Mouse (Mus musculus): ENCODE results near the gene Rsc1a1. TPM values are rescaled to one million over a fixed set of nuclear protein-coding genes. Genes with fewer than 3 reads are reported as not detected.

Rsc1a1 gene
- total RNA-seq (2015; ENCODE audit: low replicate concordance) (not detected in 2 replicates), total RNA-seq (2017; ENCODE audit: low replicate concordance) (not detected in 2 replicates)

DNA sequence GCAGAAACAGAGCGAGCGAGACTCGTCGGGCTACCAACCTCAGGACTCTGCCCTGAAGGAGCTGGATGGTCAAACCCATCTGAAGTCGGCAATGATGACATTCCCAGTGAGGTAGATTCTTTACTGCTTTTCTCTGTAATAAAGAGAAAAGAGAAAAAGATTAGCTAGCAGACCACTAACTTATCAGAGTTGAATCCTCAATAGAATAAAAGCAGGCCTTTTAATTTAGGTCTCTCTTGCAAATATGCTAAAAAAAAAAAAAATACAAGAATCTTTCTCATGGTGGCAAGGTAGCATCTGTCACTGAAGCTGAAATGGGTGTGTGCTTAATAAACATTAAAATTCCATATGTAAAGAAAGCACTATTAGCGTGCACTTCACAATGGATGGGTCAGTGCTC, at the start of gene Rsc1a1:
TSS of gene Rsc1a1 (minus strand) at position 101 of the 400 bp plus-strand sequence.
- ATAC-seq (replicated peaks; ENCODE audit: low FRiP score, poor library complexity, severe bottlenecking): no peak

DNA sequence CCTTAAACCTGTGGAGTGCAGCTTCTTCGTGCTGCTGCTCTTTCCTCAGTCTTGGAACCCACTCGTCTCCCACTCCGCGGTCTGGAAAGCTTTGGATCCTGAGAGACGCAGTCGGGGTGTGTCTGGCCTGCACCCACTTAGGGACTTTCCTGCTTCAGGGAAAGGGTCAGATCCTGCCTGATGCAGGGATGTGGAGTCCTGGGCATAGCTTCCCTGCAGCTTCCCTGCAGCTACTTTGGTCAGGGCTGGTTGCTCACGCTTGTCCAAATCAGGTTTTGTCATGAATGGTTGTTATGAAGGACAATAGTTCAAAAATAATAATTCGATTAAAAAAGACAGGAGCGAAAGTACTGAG, 49.8 kb upstream of the Rsc1a1 start:
- ATAC-seq (replicated peaks; ENCODE audit: low FRiP score, poor library complexity, severe bottlenecking): peak; percentile 25; the same call in 1 of the 2 replicates

DNA sequence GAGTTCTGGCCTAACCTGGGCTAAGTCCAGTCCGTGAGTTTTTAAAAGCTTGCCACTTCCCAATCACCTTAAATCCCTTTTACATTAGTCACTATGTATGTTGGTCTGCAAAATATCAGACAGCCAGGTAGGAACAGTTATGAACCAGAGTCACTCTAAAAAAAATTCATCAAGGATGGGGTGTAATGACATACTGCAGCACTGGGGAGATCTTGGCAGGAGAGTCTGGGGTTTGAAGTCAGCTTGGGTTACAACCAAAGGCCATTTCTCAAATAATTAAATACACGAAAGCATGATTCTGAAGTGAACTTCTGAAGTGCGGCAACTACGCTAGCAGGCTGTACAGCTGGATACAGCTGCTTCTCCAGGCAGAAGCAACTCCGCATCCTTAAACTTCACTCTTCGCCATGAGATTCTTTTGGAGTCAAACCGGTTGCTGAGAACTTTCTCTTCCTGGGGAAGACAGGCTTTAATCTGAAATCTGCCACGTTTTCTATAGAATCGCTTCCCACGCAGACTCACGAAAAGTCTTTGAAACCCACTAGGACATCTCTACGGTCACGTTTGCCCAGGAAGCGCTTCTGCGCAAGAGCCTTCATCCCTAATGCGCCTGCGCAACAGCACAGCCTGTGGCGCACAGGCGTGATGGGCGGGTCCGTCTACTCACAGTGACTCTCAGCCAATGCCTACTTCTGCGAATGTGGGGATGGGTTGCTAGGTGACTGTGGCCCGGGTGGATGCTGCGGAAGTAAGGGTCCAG, 49.2 kb upstream of the Rsc1a1 start:
- peak; percentile 99 for ATAC-seq (replicated peaks; ENCODE audit: low FRiP score, poor library complexity, severe bottlenecking)

DNA sequence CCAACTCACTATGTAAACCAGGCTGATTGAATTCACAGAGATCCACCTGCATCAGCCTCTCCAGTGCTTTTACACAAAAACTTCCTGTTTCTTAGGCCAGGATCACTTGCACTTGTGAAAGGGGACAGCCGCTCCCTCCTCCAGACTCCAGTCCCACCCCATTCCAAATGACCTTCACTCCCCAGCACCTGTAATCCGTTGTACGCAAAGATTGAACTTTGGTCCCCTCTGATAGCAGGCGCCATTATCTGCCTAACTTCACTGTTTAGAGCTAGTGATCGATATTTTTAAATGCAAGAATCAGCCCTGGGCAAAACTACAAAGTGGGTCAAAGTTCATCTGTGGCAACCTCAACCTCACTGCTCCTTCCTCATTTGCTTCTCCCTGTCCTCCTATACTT, 46.4 kb upstream of the Rsc1a1 start:
- ATAC-seq (replicated peaks; ENCODE audit: low FRiP score, poor library complexity, severe bottlenecking): no peak

DNA sequence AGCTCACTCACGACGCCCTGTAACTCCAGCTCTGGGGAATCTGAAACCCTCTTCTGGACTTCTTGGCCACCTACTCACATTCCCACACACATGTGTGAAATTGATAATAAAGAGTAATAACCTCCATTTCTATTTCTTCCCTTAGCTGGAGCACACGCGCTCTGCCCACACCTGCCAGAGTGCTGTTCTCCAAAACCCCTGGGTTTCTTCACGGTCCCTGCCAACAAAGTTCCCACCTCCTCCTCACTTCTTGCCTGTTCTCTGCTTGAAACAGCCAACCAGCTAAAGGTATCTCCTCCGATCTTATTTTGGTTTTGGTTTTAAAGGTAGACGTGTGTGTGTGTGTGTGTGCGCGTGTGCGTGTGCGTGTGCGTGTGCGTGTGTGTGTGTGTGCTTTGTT, 45.0 kb upstream of the Rsc1a1 start:
- ATAC-seq (replicated peaks; ENCODE audit: low FRiP score, poor library complexity, severe bottlenecking): no peak

DNA sequence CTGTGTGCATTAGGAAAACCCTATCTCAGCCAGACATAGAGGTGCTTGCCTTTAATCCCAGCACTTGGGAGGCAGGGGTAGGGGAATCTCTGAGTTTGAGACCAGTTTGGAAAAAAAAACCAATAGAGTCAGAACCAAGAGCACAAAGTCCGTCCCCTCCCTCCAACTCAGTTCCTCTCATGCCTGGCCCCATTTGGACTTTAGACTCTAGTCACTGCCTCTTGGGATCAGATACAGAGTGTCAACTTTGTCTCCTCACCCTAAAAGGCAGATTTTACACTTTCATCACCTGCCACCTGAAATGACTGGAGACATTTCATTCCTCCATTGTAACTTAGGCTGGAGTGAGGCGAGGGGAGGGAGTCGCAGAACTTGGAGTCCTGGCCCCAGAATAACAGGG, 43.9 kb upstream of the Rsc1a1 start:
- no peak for ATAC-seq (replicated peaks; ENCODE audit: low FRiP score, poor library complexity, severe bottlenecking)

DNA sequence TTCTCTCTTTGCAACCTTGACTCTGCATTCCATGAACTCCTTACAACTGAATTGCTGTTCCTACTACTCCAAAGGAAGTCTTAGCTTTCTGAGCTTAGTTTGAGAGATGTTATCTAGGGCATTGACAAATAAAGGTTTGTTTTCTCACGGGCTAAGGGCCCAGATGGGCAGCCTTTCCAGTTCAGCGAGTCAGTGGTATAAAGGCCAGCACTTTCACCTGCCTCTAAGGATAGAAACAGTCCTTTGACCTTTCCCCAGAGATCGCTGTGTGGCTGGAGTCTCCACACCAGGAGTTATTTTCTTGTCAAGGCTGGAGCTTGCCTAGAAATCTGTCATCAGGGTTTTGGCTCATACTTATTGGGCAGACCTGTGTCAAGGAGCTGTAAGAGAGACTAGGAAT, 40.3 kb upstream of the Rsc1a1 start:
- no peak for ATAC-seq (replicated peaks; ENCODE audit: low FRiP score, poor library complexity, severe bottlenecking)

DNA sequence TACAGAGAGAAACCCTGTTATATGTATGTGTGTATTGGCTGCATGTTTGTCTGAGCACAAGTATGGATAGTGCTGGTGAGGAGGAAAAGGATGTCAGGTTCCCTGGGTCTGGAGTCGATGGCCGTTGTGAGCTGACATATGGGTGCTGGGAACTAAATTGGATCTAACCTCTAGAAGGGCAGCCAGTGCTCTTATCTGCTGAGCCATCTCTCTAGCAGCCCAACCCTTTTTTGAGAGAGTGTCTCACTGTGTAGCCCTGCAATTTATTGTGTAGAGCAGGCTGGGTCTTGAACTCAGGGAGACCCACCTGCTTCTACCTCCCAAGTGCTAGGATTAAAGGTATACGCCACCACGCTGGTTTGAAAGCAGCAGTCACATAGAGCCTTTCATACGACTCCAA, 39.9 kb upstream of the Rsc1a1 start:
- ATAC-seq (replicated peaks; ENCODE audit: low FRiP score, poor library complexity, severe bottlenecking): no peak

DNA sequence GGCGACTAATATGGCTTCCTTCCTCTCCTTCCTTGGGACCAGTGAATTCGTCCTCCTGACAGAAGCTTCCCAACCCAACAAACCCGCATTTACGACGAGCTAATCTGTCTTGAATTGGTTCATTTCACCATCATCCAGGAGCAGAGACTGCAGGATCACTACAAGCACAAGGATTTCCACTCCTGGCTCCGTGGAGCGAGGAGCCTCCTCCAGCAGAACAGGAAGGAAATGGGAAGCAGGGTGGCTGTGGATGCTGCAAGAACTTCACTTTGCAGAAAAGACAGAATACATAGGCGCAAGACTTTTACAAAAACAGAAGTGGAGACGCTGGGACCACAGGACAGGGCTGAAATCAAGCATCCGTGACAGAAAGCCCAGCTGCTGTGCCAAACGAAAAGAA, 39.2 kb upstream of the Rsc1a1 start:
- no peak for ATAC-seq (replicated peaks; ENCODE audit: low FRiP score, poor library complexity, severe bottlenecking)

DNA sequence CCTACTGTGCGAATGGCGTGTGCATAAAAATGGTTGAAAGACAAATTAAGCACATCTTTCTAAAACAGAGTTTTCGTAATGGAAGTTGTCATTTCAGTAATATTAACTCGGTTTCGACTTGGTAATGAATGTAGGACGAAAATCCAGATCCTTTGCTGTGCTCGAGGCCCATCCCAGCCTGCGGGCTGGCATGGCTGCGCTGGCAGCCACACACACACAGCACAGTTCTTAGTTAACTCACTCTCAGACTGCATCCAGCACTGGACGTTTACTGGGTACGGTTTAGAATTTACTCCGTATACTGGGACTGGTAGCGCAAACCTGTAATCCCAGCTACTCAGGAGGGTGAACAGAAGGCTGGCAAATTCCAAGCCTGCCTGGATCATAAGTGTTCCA, 38.3 kb upstream of the Rsc1a1 start:
- peak; percentile 43; the same call in 1 of the 2 replicates for ATAC-seq (replicated peaks; ENCODE audit: low FRiP score, poor library complexity, severe bottlenecking)

DNA sequence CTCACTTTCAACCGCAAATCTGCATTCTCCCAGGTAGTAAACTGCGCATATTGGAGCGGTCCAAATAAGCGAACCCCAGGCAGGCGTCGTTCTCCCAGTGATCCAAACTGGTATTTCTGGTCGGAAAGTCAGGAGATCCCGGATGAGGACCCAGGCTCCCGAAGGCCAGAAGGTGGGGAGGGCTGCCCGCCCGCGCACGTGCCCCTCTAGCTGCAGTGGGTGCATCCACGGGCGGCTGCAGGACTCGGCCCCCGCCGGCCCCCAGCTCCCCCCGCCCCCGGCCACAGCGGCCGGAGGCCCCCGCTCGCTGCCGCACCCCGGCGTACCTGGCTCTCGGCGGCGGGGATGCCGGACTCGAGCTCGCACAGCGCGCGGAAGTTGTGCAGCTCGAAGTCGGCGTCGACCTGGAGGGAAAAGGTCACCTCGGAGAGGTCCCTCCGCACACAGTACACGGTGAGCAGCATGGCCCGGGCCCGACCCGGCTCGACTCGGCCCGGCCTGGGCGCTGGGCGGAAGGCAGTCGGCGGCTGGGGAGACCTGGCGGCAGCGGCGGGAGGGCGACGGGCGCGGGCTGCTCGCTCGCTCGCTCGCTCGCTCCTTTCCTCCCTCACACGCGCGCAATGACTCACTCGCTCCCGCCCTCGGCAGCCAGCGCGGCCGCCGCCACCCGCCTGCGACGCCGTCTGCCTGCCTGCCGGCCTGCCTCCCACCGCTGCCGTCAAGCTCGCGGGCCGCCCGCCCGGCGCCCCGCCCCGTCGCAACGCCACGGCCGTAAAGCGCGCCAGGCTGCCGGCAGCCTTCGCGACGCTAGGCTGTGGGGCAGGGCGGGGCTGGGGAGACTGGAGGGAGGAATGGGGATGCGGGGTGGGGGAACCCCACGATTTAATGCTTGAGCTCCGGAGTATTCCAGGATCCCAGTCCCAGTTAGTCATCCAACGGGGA, 37.6 kb upstream of the Rsc1a1 start, which contains the start of gene Ddi2:
TSS of gene Ddi2 (minus strand) at position 689 of the 942 bp plus-strand sequence.
- peak; percentile 89 for ATAC-seq (replicated peaks; ENCODE audit: low FRiP score, poor library complexity, severe bottlenecking)

DNA sequence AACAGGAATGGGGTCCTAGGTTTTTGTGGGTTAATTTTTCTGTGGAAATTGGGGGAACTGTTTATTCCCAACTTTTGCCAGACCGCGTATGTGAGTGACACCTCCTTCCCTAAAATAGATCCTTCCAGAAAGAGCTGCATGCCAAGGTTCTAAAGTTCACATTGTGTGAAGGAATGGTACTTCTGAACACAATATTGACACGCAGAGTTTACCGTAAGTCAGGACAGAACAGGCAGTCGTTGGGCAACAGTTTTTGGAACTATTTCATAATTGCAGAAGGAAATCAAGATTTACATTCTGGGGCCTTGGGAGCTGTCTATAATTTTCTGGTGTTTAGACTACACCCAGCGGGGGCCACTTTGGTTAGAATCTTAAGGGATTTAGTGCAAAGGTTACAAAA, 36.6 kb upstream of the Rsc1a1 start:
- ATAC-seq (replicated peaks; ENCODE audit: low FRiP score, poor library complexity, severe bottlenecking): no peak

DNA sequence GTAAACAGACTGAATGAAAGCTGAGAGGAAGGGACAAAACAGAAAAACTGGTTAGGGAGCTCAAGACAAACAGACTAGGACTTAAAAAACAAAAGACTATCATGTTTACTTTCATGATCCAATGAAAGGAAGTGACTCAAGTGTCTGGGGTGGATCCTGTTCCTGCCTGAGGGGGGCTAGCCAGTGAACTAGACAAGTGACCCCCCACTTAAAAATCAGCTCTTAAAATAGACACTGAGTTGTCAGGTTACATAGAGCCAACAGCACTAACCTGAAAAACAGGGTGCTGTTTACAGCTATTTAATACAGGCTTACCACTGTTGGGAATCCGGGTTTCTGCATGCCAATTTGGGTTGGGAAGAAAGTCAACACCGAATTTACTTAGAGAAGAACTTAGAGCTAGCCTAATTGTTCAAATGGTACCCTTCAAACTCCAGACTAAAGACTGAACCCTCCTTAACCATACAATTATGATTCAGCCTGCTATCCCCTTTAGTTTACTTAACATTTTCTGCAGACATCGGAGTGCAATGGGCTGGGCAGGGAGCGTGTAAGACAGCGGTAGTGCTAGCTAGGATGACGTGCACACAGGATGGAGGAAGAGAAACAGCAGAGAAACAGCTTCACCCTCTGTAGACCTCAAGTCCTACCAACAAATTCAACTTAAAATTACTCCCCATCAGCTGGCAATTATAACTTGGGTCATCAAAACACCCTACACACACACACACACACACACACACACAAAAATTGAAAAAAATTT, 35.5 kb upstream of the Rsc1a1 start:
- no peak for ATAC-seq (replicated peaks; ENCODE audit: low FRiP score, poor library complexity, severe bottlenecking)

DNA sequence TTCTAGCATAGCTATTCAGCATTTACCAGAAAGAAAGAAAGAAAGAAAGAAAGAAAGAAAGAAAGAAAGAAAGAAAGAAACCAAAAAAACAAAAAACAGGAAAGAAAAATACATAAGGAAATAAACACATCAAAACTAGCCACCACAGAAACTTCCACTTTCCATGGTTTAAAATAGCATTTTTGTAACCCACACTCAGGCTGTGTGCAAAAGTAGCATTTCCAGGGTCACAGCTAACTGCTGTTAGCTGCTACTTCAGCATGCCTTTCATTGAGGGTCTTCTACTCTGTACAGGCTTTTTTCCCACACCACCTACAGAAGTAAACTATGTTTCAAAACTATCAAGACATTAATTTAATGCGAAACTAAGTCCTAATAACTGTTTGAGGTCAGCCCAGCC, 33.9 kb upstream of the Rsc1a1 start:
- no peak for ATAC-seq (replicated peaks; ENCODE audit: low FRiP score, poor library complexity, severe bottlenecking)

DNA sequence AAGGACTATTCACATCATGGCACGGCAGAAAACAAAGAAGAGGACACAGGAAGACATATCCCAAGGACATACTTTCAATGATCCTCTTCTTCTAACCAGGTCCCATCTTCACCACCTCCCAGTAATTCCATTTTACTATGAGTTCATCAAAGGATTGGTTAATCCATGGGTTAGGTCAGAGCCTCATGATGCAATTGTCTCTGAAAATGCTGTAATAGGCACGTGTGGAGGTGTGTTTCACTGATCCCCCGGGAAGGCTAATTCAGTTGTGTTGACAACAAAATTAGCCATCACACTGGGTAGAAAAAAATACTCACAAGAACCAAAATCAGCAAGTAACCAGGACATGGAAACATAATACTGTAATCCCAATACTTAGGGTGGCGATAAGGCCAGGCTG, 32.2 kb upstream of the Rsc1a1 start:
- no peak for ATAC-seq (replicated peaks; ENCODE audit: low FRiP score, poor library complexity, severe bottlenecking)

DNA sequence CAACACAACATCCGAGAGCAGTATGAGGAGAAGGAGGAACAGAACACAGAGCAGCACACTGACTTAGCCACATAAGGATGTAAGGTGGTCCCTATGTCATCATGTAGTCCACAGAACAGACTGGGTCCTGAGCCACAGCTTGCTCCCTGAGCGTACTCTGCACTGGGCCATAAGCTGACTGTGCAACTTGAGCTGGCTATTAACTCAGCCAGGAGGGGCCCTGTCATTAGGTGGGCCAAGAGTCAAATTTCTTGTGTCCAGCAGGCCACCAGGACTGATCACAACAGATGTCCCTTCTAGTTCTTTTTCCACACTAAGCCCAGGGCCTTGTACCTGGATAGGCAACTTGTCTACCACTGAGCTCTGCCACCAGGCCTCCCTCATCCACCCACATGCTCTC, 29.6 kb upstream of the Rsc1a1 start:
- no peak for ATAC-seq (replicated peaks; ENCODE audit: low FRiP score, poor library complexity, severe bottlenecking)

DNA sequence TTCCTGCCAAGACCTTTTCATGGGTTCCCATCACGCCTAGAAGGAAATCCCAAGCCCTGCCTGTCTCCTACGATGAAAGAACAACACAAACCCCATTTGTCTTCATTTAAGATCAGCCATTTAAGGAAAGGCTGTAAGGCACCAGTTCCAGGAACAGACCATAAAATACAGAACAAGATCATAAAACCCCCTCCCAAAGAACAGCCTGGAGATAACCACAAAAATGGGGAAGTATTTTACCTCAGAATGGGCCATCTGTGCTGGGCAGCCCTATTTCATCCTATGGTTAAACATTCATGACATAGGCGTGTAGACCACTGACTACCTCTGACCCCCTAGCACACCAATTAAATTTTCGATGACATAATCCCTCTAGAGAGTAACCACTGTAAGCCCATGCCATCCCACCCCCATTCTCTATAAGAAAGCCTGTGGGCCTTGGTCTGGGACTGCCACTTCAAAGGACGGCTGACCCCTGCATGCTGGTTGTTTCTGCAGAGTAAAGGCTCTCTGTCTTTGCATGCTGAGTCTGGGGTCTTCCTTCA, 28.3 kb upstream of the Rsc1a1 start:
- ATAC-seq (replicated peaks; ENCODE audit: low FRiP score, poor library complexity, severe bottlenecking): no peak

DNA sequence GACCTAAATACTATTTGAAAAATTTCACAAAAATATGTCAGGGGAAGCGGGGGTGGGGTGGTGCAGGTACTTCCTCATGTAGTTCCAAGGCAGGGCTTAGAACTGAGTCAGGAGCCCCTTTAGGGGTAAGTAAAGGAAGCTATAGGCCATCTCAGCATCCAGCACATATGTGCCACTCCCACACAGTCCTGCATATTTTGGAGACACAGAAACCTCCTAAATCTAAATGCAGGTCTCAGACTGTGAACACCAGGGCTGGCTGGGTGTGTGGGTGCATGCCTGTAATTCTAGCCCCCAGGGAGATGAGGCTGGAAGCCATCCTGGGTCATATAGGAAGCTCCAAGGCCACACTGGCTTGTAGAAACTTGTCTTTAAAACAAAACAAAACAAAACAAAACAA, 25.9 kb upstream of the Rsc1a1 start:
- ATAC-seq (replicated peaks; ENCODE audit: low FRiP score, poor library complexity, severe bottlenecking): no peak

DNA sequence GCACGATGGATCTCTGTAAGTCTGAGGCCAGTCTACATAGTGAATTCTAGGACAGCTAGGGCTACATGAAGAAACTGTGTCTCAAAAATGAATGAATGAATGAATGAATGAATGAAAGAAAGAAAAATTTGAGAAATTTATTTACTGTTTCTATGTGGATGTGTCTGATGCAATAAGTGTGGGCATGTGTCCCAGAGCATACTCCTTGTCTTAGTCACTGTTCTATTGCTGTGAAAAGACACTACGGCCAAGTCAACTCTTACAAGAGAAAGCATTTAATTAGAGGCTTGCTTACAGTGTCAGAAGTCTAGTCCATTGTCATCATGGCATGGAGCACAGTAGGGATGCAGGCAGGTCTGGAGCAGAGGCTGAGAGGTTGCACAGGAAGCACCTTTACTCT, 23.6 kb upstream of the Rsc1a1 start:
- no peak for ATAC-seq (replicated peaks; ENCODE audit: low FRiP score, poor library complexity, severe bottlenecking)

DNA sequence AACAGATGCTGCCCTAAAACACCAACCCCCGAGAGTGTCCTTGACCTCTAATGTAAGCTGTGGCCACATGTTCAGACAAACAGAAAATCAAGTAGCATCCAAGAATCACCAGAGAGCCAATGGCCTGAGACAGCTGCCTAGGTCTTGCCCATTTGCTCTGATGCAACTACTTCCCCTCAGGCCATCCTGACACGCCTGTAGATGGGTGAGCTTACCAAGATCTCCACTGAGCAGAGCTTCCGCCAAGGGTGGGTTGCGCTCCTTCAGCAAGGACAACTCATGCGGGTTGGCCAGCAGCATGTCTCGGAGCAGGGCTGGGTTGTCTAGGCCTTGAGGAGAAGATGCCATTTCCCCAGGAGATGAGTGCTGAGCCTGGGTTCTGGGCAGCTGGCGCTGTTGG, 22.6 kb upstream of the Rsc1a1 start:
- ATAC-seq (replicated peaks; ENCODE audit: low FRiP score, poor library complexity, severe bottlenecking): 0 out of 2 replicates have a peak, but pooled peaks have one; percentile 13

All from erythroid progenitor cell, adult 5-6 weeks (primary cell).